Mouse (Mus musculus) embryo, embryonic 9.5 days (tissue): ENCODE measurements around the gene Lpar5.

Source experiments
- DNase-seq: peaks from one replicate; pipeline ENCODE4 v3.0.0-alpha.2; 2017; ENCODE audit errors: extremely low spot score

Lpar5 gene

GRCm38 (mm10) chr6:125128724-125129123, 61.0 kb downstream of the Lpar5 start:
- no peak for DNase-seq

- DNase-seq: no peak
Observed at GRCm38 (mm10) chr6:125129710-125130402, 62.1 kb downstream of the Lpar5 start.

- peak; percentile 94 for DNase-seq
Observed at GRCm38 (mm10) chr6:125131302-125132156, 63.8 kb downstream of the Lpar5 start, which contains the start of gene Nop2. TSS of gene Nop2 (plus strand) at chr6:125131909.
